Mouse (Mus musculus) bone marrow macrophage, adult 2 months (primary cell): ENCODE data around the gene Rtl3. TPM values are rescaled to one million over a fixed set of nuclear protein-coding genes. Genes with fewer than 3 reads are reported as not detected.

Experiments
- H3K27ac ChIP-seq: 2 replicates; pipeline ENCODE4 v1.5.1; 2012; ENCODE audit warnings: low read depth, low read length; ENCODE audit not compliant: insufficient read depth
- H3K4me1 ChIP-seq: 2 replicates; pipeline ENCODE4 v1.6.1; 2012; ENCODE audit warnings: low read length; ENCODE audit not compliant: control insufficient read depth, insufficient read depth
- H3K4me3 ChIP-seq: 2 replicates; pipeline ENCODE4 v1.5.1; 2012; ENCODE audit warnings: mild to moderate bottlenecking, low read length, moderate library complexity; ENCODE audit not compliant: insufficient read depth
- CTCF ChIP-seq: IDR thresholded peaks from 2 replicates; pipeline ENCODE4 v1.5.1; 2012; ENCODE audit warnings: low read depth, mild to moderate bottlenecking, low read length, moderate library complexity
- POLR2A ChIP-seq: IDR thresholded peaks from 2 replicates; pipeline ENCODE4 v1.6.1; 2012; ENCODE audit warnings: mild to moderate bottlenecking, low read depth, low read length, borderline replicate concordance
- polyA plus RNA-seq: library from polyadenylated mRNA; stranded (reverse); fragments of >200 nt; gene quantifications from 2 replicates; pipeline ENCODE4 v1.2.4, GENCODE M21; 2012; ENCODE audit not compliant: missing spikeins, insufficient read depth, insufficient read length

The Rtl3 gene
- polyA plus RNA-seq: not detected in 2 replicates

DNA sequence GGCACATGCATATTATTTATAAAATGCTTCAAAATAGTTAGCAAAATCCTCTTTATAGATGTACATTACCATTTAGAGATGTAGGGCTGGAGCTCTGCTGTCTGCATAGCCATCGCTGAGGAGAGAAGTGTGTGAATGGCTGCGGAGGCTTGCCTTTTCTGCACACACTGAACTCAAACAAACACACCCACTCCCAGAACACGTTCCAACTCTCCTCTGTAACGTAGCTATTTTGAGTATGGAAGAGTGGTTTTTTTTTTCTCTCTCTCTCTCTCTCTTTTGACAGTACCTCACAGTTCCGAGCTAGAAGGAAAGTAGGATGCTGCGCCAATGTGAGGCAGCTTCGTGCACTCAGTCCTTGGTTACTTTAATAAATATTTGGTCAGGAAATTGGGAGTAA is at the start of gene Rtl3:
Rtl3 (minus strand) TSS at position 236 of the 400 bp plus-strand sequence.
- TF ChIP-seq POLR2A: no peak
- TF ChIP-seq CTCF: no peak
- no peak within 1 kb of the TSS for H3K27ac ChIP-seq
- H3K4me1 ChIP-seq: no peaks in the 10 kb centered on the region
- H3K4me3 ChIP-seq: no peak within 1 kb of the TSS

DNA sequence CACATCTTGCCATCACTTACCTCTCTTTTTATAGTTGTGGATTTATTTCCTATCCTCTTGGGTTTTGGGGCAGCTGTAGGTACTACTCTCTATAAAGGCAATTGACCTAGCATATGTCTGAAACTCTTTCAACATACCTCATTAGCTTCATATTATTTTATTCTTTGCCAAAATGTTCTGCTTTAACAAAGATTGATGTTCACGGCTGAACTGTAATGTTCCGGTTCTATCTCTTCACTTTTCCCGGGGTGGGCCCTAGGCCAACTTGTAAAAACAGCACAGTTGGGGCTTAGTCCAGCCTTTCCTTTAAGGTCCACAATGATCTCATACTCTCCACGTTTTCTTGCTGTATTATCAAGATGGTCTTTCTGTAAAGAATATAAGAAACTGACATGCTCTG is 31.9 kb upstream of the Rtl3 start:
- no peaks in the 10 kb centered on the region for H3K4me1 ChIP-seq
- TF ChIP-seq POLR2A: no peak
- no peak for TF ChIP-seq CTCF
- H3K27ac ChIP-seq: no peak overlapping the region
- no peak overlapping the region for H3K4me3 ChIP-seq

- H3K4me1 ChIP-seq: no peaks in the 10 kb centered on the region
- H3K27ac ChIP-seq: no peak overlapping the region
Observed at GRCm38 (mm10) chrX:106871894-106872293, 31.4 kb upstream of the Rtl3 start.

DNA sequence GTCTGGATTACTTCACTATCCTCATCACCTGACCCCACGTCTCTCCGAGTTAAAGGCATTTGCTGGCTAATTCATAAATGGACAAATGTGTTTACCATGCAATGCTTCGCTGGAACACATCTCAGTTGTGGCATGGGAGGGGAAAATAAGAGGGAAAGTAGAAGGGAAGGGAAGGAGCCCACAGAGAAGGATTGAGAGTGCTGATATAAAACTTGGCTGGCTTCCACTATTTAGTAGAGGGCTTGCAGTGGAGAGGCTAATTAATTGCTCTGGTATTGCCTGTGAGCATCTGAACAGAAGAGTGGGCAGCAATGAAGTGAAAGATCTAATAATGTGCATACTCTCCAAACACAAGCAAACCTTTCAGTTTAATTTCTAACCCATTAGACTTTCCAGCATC is 31.0 kb upstream of the Rtl3 start:
- Histone ChIP-seq H3K4me3 (no peak overlapping the region), H3K4me1 (no peaks in the 10 kb centered on the region), H3K27ac (no peak overlapping the region)
- TF ChIP-seq CTCF (no peak), POLR2A (no peak)

More at GRCm38 (mm10) chrX:106871894-106872293, 31.4 kb upstream of the Rtl3 start:
- TF ChIP-seq POLR2A (no peak), CTCF (no peak)
- H3K4me3 ChIP-seq: no peak overlapping the region

DNA sequence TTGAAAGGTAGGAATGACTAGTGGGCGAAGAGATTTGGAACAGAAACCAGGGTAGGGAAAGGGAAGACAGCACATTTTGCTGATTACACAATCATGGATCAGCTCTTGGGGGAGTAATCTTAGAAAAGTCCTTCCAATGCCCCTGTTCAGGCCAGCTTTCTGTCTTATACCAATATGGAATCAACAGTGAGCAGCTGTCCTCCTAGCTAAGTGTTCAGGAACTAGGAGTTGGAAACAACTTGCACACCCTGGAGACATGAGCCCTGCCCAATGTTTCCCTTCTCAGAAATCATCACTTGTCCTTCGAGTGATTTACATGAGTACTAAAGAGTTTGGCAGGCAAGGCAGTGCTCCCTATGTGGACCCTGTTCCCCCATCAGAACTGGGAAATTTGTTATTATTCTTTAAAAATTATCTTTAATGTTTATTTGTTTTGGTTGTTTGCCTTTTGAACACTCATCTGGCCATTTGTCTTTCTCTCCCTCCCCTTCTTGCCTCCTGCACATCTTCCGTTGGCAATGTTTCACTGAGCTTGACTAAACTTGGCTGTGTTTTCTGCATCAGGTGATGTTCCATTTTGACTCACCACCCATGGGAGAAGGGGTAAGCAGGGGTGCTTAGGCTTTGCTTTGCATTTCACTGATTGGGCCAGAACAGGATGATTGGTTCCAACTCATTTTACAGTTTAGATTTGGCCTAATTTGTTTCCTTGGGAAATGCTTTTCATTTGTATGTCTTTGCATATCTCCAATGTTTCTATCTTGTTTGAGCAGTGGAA is 13.3 kb upstream of the Rtl3 start:
- no peak overlapping the region for H3K27ac ChIP-seq
- no peaks in the 10 kb centered on the region for H3K4me1 ChIP-seq
- TF ChIP-seq POLR2A (no peak), CTCF (no peak)
- no peak overlapping the region for H3K4me3 ChIP-seq

DNA sequence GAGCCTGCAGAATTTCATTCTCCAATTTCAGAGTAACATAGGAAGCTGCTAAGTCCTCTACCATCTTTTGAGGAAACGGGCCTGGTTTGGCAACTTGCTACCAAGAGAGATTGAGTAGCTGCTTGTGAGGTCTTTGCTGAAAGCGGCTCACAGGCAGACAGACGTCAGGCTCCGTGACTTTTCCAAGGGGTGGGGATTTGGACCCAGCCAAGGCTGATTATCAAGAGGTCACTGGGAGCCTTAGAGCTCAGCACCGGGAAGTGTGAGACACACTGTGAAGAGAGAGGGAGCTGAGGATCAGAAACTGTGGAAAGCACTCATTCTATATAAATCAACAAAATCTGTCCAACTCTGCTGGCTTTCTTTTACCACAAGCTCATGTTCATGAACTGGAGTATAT is 853 bp downstream of the Rtl3 start:
- TF ChIP-seq CTCF (no peak), POLR2A (no peak)
- no peak overlapping the region for H3K27ac ChIP-seq
- no peak overlapping the region for H3K4me3 ChIP-seq
- H3K4me1 ChIP-seq: no peaks in the 10 kb centered on the region

DNA sequence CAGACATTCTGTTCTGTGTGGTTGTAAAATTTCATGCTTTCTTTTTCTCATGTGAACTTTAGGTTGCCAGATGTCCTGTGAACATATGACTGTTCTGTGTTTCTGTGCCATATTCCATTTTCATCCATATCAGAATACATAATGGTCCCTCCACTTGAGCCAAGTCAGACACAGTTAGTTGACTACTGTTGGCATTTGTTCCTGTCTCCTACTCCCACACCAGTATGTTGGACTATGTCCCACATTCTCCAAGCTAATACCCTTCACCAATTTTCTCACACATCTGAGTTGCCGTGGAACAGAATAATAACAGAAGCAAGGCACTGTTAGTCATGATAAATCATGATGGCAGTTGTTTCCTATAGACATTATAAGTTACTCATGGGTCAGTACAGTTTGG is 9.9 kb downstream of the Rtl3 start:
- Histone ChIP-seq H3K4me3 (no peak overlapping the region), H3K27ac (no peak overlapping the region), H3K4me1 (no peaks in the 10 kb centered on the region)
- TF ChIP-seq CTCF: no peak
- TF ChIP-seq POLR2A: no peak

DNA sequence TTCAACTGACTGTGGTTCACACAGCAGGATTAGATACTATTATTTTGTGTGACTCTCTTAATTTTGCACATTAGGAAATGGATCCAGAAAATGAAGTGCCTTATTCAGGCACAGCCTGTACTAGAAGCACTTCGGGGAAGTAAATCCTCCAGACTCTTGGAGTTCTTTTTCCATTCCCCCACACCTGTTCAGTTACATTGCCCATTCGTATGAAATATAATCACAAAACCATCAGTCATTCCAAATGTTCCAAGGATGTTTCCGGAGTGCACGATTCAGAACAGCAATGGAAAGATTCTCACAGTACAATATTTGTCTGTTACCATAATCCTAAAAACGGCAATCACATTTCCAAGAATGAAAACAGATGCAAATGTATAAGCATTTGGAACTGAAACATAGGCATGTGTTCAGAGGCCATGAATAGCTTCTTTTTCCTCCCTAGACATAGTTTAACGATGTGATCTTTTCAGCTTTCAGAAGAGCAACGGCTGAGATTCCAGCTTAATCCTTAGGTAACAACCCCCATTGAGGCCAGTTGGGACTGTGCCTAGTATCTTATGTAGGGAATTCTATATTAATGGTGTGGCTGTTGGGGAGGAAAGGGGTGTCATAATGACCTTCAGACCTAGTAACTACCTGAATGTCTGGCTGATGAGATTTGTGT is 30.8 kb downstream of the Rtl3 start:
- H3K27ac ChIP-seq: no peak overlapping the region
- no peak overlapping the region for H3K4me3 ChIP-seq
- no peaks in the 10 kb centered on the region for H3K4me1 ChIP-seq
- TF ChIP-seq POLR2A (no peak), CTCF (no peak)

DNA sequence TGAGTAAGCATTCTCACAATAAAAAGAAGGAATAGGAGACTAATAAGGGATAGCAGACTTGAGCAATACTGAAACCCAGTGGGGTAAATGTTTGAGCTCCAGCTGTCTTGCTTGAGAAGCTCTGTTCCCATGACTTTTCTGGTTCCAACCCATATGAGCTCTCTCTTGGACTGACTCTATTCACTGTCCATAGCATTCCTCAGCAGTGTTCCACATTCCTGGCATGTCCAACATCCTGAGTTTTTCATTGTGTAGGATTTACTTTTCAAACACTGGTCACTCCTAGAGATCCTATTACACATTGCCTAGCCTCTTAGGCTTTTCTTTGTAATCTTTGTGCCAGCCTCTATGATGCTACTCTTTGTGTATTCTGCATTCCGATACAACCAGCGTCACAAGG is 36.1 kb downstream of the Rtl3 start:
- Histone ChIP-seq H3K4me3 (no peak overlapping the region), H3K27ac (no peak overlapping the region), H3K4me1 (no peaks in the 10 kb centered on the region)
- TF ChIP-seq CTCF (no peak), POLR2A (no peak)

DNA sequence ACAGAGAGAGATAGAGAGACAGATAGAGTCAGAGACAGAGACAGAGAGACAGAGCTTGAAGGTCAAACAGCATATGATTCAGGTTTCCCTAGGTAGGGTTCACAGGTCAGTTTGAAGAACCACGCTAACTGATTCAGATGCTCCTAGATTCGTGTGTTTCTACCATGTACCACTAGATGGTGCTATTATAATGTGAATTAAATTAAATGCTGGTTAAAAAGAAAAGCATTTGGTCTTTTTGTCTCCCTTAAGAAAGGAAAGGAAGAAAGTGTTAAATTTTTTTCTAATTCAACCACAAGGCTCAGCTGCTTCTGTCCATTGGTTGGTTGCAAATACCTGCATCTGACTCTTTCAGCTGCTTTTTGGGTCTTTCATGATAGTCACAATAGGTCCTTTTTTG is 45.8 kb downstream of the Rtl3 start:
- TF ChIP-seq CTCF: no peak
- TF ChIP-seq POLR2A: no peak
- Histone ChIP-seq H3K4me3 (no peak overlapping the region), H3K4me1 (no peaks in the 10 kb centered on the region), H3K27ac (no peak overlapping the region)

Other genes with a start within 250 kb of the Rtl3 start
- gene Cysltr1, start 237.0 kb downstream of the Rtl3 start, polyA plus RNA-seq: 50.8 and 51.5 TPM in 2 replicates
- 0.13 TPM in 1 of 2 replicates, not detected in the other for gene Lpar4, start 80.0 kb upstream of the Rtl3 start, polyA plus RNA-seq
- gene P2ry10, start 247.8 kb upstream of the Rtl3 start, polyA plus RNA-seq: not detected in 2 replicates